Mouse (Mus musculus) cerebellum, postnatal 14 days (tissue): ENCODE measurements around the gene E030018B13Rik.

Experiments used
- DNase-seq, 2 experiments: peaks; one replicate each; pipeline ENCODE4 v3.0.0; 2021; ENCODE audit warnings: mixed read lengths in 2 of 2

Gene E030018B13Rik

DNA sequence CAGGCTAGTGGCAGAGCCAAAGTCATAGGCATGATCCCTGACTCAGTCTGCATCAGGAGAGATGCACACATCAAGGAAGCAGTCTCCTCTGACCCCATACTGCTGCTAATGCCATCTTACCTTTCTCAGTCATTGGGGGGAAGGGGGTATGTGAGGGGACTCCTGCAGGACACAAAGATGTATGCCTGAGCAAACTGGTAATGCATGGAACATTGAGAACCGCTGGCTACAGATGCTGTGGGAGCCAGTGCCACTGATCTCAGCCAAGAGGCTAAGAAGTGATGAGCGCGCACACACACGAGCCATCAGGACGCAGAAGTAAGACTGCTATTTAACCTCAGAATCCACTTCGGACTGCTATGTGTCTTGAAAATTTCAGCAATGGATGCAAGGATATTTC, 18.5 kb upstream of the E030018B13Rik start:
- no peak for DNase-seq

DNA sequence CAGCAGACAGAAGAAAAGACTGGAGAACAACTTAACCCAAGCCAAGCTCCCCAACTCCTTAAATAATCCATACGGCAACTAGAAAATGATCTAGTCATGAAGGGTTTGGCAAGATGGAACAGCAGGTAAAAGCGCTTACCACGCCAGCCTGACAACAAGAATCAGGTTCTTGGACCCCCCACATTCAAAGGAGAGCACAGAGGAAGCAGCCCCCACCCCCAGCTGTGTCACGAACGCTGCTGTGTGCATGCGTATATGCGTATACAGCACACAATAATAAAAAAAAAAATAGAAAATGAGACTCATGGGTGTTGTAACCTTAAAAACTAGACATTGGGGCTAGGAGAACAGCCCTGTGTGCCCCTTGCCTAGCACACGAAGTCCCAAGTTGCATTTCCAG, 16.7 kb upstream of the E030018B13Rik start:
- no peak for DNase-seq

DNA sequence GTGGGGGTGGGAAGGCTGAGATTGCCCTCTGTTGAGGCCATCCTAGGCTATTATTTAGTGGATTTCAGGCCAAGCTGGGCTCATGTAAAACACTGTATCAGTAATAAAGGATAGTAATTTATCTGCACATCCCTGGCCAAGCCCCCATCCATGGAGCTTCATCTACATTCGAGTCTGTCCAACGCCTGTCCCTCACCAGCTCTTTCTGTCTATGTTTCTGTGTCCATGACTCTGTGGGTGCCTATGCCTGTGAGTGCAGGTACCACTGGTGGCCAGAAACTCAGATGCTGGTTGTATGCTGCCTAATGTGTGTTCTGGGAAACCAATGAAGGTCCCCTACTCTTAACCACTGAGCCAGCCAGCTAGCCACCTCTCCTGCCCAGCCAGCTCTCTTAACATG, 16.2 kb upstream of the E030018B13Rik start:
- no peak for DNase-seq

DNA sequence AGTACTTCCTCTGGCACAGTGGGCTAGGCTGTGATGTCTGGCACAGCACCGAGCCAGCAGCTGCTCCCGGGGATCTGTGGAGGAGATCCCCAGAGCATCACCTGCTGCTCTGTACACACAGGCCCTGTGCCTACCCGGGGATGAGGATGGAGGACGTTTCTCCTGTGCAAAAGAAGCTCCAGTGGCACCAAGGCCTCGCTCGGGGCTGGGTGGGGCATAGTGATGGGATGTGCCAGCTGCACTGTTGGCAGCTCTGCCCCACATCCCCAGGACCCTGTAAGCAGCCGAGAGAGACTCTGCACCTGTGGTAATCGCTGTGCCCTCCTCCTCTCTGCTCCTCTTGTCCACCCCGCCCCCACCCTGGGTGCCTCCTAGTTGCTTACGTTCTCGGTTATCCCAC, 15.3 kb upstream of the E030018B13Rik start:
- DNase-seq, result peak in 1 of 2 experiments; percentile 61

DNA sequence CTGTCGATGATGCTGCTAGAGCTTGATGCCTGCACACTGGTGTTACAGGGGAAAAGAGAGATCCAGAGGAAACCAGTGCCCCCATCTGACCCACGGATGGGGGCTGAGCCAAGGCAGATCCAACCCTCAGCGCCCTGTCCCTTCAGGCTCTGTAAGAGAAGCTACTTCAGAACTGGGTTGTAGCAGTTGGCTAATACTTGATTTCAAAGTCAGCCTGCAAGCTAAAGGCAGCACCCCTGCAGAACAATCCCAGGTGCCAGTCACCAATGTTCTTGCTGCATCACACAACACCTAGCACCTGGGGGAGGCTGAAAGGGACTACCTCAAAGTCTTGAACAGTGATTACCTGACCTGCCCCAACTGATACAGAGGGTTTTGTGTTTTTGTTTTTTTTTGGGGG, 14.7 kb upstream of the E030018B13Rik start:
- no peak for DNase-seq

DNA sequence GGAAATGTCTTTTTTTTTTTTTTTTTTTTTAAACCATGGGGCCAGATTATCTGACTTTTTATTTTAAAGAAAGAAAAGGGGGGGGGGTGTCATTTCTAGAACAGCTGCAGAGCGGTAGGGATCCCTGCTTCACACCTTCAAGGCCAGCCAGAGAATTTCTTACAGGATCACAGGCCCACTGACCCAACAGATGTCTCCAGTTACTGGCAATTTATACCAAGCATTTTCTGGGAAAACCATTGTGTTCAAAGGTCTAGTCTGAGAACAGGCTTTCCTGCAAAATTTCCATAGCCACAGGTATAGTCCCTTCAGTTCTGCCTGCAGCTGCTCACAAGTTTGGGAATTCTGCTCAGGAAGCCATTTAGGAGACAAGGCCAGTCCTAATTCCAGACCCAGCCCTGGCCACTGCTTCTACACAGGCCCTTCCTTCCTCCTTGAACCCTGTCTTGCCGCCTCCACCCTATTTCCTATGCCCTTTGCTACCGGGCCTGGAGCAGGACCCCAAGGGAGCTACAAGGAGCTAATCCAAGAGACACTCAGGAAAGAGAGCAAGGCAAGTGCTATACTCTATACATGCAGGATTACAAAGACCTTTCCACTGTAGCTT, 13.9 kb upstream of the E030018B13Rik start:
- DNase-seq, result no peak

DNA sequence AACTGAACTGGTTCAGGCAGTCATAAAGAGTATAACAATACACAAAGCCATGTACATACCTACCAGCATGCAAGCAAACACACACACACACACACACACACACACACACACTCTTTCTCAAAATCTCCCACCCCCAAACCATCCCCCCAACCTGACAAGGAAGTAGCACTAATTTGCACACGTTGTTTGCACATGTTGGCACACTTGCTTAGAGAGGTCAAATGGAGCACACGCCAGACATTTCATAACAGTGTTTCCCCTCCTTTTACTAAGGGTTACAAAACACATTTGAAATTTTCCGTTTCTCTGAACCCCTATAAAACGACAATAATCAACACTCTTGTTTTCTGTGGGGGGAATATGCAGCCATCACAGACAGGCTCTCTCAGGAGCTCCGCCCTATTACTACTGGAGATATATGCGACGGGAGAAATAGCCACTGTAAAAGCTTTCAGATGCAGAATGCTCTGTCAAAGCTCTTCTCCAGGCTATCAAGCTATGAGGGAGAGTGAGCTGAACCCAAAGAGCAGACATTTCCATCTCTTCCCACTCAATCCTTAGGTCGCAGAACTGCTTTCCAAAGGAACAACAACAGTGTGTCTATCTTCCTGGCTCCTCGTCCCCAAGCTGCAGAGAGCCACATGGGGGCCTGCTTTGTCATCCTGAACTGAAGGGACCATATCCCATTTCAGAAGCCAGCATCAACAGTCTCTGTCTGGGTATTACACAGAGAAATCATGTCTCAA, 12.8 kb upstream of the E030018B13Rik start:
- no peak for DNase-seq

DNA sequence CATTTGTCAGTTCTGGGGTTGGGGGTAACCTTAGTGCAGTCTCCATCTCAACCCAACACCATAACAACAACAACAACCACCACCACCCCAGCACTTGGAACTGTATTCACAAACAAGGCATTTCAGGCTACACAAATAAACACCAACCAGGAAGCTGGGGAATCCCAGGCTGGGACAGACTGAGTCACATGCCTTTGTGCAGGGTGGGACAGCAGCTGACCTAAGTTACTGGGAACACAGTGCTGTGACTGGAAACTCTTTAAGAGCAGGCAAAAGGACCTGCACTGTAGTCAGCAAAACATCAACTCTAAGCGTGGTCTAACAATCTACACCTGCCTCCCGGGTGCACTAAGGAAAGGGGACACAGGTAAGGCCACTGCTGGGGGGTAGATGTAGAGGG, 11.5 kb upstream of the E030018B13Rik start:
- no peak for DNase-seq

DNA sequence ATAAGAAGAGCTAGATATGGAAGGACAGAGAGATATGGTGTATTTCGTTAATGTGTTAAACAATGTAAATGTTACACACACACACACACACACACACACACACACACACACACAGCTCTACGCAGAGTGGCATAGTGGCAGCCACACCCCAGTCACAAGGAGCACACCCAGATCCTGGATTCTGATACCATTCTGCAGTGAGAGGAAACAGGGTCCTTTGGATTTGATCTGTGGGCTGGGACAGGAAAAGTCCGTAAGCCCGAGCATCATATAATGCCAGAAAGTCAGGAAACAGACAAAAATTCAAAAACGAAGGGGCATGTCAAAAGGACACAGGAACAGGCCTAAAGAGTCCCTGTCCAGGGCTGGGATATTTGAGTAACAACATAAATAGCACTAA, 11.0 kb upstream of the E030018B13Rik start:
- DNase-seq, result no peak

DNA sequence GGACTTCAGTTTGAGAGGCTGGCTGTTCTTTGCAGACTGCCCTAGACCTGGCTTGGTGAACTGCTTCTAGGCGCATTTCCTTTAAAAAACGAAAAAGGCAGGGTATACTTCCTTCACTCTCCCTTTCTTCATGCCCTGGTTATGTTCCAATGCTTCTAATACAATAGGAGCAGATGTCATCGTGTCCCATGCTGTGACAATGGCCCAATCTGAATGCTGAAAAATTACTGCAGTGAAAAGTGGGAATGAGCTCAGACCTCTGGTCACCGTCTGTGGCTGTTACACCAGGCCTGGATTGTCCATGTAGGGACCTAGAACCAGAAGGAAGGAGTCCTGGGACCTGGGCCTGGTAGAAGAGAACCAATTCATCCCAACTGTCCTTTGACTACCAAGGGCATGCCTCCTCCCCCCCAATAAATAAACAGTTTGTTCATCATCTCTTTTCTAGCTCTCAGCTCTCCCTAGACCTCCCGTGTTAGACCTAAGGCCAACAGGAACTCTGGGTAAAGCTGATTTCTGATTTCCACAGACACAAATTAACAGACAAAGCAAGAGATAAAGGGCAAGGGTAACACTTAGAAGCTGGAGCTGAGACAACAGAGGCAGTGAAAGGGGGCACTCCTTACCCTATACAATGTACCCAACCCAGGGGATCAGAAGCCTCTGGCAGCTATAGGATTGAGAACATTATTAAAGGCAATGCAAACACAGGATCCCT, 8.7 kb upstream of the E030018B13Rik start:
- no peak for DNase-seq

DNA sequence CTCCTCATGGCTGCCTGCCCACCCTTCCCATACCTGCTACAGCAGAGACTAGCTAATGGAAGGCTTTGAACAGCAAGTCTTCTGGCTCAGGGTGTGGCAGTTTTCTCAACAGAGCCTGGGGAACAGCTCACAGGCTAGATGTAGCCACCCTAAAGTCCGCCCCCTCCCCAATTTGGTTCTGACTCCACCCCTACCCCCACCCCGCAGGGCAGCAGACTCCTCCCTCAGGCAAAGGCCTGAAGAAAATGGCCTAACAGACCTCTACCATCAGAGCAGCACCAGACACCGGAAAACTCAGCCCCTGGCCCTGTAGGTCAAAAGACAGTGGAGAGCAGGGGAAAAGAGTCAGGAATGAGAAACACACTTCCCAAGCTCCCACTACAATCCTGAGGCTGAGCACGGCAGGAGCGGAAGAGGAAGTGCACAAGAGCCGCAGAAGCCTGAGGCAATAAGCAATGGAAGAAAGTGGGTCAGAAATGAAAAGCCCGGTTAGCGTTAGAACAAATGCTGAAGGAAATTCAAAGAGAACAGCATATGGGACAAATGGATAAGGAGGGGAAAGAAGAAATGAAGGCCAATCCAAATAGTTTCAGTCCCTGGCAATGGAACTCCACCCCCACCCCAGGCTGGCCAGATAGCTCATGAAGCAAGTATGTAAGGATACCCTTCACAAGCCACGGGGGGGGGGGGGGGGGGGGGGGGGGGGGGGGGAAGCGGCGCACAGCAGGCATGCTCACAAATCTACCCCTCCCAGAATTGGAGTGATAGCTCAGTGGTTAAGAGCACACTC, 8.0 kb upstream of the E030018B13Rik start:
- DNase-seq, result no peak

DNA sequence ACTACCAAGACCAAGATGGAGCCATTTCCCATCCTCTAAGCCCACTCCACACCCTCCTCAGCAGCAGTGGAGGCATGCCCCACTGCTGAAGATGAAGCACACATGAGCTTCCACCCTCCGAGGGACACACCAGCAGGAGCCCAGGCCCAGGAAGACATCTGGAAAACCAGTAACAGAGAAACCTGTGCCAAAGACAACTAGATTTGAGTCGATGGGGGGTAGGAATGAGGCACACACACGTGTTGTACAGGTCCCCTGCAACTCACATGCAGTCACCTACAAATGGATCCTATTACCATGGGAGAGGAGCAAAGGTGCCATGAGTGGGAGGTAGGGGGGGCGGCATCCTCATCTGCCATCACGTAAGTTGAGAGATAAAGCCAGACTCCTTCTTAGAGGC, 6.4 kb upstream of the E030018B13Rik start:
- DNase-seq, result no peak

DNA sequence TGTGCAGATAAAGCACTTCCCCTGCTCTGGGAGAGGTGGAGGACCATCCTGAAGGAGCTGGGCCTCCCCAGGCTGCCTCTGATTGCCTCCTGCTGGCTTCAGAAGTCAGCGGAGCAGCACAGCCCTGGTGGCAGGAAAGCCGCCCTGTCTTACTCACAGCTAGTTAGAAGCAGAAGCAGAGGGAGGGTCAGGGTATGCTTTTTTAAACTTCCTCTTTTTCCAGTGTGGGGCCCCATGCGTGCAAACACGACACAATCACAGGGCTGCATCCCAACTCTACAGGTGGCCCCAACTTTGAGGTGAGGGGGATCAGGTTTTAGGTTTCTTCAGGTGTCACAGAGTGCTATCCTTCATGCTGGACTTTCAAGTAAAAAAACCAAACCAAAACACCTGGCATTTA, 5.7 kb upstream of the E030018B13Rik start:
- DNase-seq, result no peak

DNA sequence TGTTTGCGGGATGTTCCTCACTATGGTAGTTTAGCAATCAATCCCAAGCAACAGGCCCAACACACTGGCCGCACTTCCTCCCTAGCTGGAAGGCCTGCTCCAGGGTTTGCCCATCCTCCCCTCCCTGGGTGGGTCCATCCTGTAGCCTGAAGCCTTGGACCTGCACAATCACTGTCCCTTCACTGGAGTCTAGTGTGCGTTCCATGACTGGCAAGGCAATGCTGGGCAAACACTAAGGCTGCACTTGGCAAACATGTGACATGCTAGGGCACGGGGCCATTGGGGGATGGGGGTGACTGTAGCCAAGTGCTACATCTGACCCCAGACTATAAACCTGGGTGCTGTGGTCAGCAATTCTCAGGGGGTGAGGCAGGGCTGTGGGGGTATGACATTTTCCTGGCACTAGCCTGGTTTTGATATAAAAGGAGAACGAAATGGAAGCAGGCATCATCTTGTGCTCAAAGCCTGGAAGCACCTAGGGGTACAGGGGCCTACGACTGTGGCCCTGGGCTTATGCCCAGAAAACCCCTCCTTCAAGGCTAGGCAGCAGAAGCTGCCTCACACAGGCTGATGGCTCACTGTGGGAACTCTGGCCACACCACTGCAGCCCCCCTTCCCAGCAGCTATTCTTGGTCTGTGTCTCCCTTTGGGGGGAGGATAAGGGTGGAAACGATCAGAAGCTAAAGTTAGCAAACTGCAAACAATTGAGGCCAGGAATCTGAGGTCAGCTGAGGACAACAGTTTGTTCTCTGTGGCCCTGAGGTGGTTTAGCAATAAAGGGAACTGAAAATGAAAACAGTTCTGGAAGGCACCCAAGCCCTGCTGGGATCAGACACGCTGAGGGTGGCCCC, 5.0 kb upstream of the E030018B13Rik start:
- DNase-seq, result peak; percentile 86 to 89

DNA sequence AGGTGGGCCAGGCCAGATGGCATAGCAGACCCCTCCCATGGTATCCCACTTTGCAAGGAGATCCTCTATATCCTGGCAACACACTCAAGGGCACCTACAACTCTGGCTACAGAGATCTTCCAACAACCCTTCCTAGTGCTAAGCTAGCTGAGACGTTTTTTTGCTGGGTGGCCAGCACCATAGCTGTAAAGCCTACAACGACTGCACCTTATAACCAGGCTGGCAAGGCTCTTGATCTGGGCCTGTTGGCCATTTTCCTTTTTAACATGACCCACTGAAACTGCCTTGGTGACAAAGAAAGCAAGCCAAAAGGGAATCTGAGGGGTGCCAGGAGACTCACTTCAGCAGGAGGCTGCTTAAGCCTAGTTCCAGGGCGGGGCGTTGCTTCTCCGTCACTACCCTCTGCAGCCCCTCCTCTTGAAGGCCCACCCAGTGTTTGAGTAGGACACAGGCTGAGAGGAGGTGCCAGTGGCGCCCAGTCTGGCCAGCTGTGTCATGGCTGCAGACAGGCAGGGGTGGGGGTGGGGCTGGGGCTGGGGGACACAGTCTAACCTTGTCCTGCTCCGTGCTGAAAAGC, 4.3 kb upstream of the E030018B13Rik start:
- no peak for DNase-seq

DNA sequence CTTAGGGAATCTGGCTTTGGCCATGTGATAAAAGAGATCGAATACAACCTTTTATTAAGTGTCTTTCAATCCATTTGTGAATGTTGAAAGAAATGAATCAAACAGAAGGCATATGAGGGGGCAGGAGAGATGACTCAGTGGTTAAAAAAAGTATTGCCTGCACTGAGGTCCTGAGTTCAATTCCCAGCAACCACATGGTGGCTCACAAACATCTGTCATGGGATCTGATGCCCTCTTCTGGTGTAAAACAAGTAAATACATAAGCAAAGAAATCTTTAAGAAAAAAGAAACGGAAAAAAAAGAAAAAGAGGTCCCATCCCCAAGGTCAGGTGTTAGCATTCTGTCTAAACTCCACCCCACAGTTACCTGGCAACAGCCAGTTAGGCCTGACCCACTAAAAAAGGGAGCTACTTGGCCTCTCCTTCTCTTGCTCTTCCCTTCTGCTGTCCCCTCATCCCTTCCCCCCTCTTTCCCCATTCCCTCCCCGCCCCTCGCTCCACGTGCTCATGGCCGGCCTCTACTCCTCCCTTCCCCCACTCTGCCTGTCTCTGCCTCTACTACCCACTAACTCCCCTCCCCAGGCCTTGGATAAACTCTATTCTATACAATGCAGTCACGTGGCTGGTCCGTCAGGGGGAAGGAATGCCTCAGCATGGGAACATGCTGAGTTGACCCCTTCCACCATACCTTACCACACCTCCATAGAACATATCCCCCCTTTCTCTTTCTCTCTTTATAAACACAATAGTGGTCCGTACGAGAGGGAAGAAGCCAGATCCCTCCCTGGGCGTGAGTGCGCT, 3.5 kb upstream of the E030018B13Rik start:
- no peak for DNase-seq

DNA sequence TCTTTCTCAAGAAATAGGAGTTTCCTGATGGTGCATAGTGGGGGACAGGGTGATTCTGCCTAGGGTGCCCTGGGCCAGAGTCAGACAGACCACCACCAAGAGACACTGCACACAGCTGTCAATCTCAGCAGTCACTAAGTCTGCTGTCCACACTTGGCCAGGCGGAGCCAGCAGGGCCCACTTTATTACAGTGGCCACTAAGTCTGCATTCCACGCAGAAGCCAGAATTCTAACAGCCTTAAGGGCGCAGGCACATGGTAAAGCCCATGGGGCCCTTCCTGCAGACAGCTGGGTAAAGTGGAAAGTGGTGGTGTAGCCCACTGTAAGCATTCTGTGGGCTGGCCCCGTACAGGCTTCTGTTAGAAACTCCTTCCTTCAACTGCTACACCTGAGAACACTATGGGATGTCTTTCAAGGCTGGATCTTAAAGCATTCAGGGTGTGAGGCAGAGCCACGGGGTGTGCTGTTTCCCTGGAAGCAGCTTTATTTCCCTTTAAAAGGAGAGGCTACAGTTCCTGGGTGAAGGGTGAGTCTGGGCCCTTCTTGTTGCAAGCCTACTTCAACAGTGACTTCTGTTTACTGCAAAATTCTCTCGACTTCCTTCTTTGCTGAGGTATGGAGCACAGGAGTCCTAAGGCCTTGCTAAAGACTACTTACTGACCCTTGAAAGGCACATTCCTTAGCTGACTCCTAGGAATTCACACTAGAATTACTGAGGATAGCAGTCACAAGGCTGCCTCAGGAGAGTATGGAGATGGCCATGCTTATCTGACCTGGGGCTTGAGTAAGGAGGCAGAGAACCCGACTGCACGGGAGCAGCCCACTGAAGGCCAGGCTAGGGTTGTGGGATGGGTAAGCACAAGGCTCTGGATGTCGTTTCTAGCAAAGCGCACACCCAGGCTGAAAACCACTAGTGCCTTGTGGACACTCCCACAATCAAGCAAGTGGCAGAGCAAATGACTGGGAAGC, 2.6 kb upstream of the E030018B13Rik start:
- DNase-seq, result no peak

DNA sequence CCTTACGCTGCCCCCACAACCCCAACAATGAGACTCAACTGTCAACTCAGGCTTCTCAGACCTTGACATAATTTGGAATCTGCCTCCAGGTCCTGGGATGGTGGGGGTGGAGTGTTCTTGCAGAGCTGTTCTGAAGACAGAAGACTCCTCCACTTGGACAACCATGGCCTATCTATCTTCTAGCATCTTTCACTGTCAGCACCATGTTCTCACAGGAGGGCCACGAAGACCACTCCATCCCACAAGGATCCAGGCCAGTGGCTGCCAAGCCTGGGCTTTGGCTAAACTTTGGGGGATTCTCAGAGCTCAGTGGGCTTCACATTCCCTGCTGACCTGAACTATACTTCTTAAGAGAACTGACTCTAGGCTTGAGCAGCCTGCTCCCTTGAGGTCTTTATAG, 1.8 kb upstream of the E030018B13Rik start:
- no peak for DNase-seq

DNA sequence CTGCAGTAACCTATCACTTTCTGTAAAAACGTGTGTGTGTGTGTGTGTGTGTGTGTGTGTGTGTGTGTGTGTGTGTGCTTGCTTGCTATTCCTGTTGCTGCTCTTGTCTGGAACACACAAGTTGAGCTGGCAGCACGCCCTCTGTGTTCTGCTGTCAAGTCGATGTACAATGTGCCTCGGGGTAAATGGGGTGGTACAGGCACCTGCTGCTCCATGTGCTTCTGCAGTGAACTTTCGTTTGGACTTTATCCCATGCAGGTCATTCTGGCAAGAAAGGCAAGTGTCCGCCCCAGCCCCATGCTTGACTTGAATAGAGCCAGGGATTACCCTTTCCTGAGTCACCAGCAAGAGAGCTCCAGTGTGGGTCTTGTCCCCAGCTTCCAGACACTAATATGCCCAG, 1.0 kb downstream of the E030018B13Rik start:
- peak; percentile 70 to 79 for DNase-seq
